Mouse (Mus musculus): ENCODE measurements around the gene Olfr447. TPM values are rescaled to one million over a fixed set of nuclear protein-coding genes. Genes with fewer than 3 reads are reported as not detected.

Gene Olfr447
- polyA plus RNA-seq (2011; ENCODE audit: insufficient read length, low read depth, missing spikeins) = not detected in 2 replicates

GRCm38 (mm10) chr6:42908578-42908977, at the start of gene Olfr447:
Gene Olfr447 (plus strand): TSS chr6:42908878.
- Histone ChIP-seq H3K4me3 (ENCODE audit: insufficient read depth, low read length) (no peak within 1 kb of the TSS), H3K27ac (ENCODE audit: insufficient read depth, low read length) (no peak within 1 kb of the TSS), H3K4me1 (ENCODE audit: control insufficient read depth, insufficient read depth, low read length) (no peaks in the 10 kb centered on the region)
- TF ChIP-seq CTCF (IDR thresholded peaks at IDR 0.05; ENCODE audit: borderline replicate concordance, insufficient read depth, low read length) = no peak
- no peak for TF ChIP-seq POLR2A (IDR thresholded peaks at IDR 0.05; ENCODE audit: low read depth, low read length)

GRCm38 (mm10) chr6:42860222-42860819, 48.4 kb upstream of the Olfr447 start:
- no peak for TF ChIP-seq CTCF (IDR thresholded peaks at IDR 0.05; ENCODE audit: borderline replicate concordance, insufficient read depth, low read length)
- no peak for TF ChIP-seq POLR2A (IDR thresholded peaks at IDR 0.05; ENCODE audit: low read depth, low read length)
- no peaks in the 10 kb centered on the region for H3K4me1 ChIP-seq (ENCODE audit: control insufficient read depth, insufficient read depth, low read length)
- H3K4me3 ChIP-seq (ENCODE audit: insufficient read depth, low read length) = no peak overlapping the region
- H3K27ac ChIP-seq (ENCODE audit: insufficient read depth, low read length) = no peak overlapping the region

- H3K4me3 ChIP-seq (ENCODE audit: insufficient read depth, low read length) = no peak overlapping the region
- TF ChIP-seq CTCF (IDR thresholded peaks at IDR 0.05; ENCODE audit: borderline replicate concordance, insufficient read depth, low read length) (no peak), POLR2A (IDR thresholded peaks at IDR 0.05; ENCODE audit: low read depth, low read length) (no peak)
- no peaks in the 10 kb centered on the region for H3K4me1 ChIP-seq (ENCODE audit: control insufficient read depth, insufficient read depth, low read length)
- H3K27ac ChIP-seq (ENCODE audit: insufficient read depth, low read length) = no peak overlapping the region
Measured at GRCm38 (mm10) chr6:42869695-42870094, 39.0 kb upstream of the Olfr447 start.

GRCm38 (mm10) chr6:42876323-42876722, 32.4 kb upstream of the Olfr447 start:
- Histone ChIP-seq H3K4me3 (ENCODE audit: insufficient read depth, low read length) (no peak overlapping the region), H3K27ac (ENCODE audit: insufficient read depth, low read length) (no peak overlapping the region), H3K4me1 (ENCODE audit: control insufficient read depth, insufficient read depth, low read length) (no peaks in the 10 kb centered on the region)
- TF ChIP-seq CTCF (IDR thresholded peaks at IDR 0.05; ENCODE audit: borderline replicate concordance, insufficient read depth, low read length) = no peak
- no peak for TF ChIP-seq POLR2A (IDR thresholded peaks at IDR 0.05; ENCODE audit: low read depth, low read length)

- no peak for TF ChIP-seq POLR2A (IDR thresholded peaks at IDR 0.05; ENCODE audit: low read depth, low read length)
- TF ChIP-seq CTCF (IDR thresholded peaks at IDR 0.05; ENCODE audit: borderline replicate concordance, insufficient read depth, low read length) = no peak
- Histone ChIP-seq H3K4me1 (ENCODE audit: control insufficient read depth, insufficient read depth, low read length) (no peaks in the 10 kb centered on the region), H3K4me3 (ENCODE audit: insufficient read depth, low read length) (no peak within 1 kb of the TSS), H3K27ac (ENCODE audit: insufficient read depth, low read length) (no peak within 1 kb of the TSS)
Measured at GRCm38 (mm10) chr6:42890141-42890540, 18.5 kb upstream of the Olfr447 start, which contains the start of gene Olfr448. Gene Olfr448 (plus strand): TSS chr6:42890441.

- no peaks in the 10 kb centered on the region for H3K4me1 ChIP-seq (ENCODE audit: control insufficient read depth, insufficient read depth, low read length)
- no peak overlapping the region for H3K27ac ChIP-seq (ENCODE audit: insufficient read depth, low read length)
- TF ChIP-seq CTCF (IDR thresholded peaks at IDR 0.05; ENCODE audit: borderline replicate concordance, insufficient read depth, low read length) (no peak), POLR2A (IDR thresholded peaks at IDR 0.05; ENCODE audit: low read depth, low read length) (no peak)
- no peak overlapping the region for H3K4me3 ChIP-seq (ENCODE audit: insufficient read depth, low read length)
Measured at GRCm38 (mm10) chr6:42900345-42900744, 8.3 kb upstream of the Olfr447 start.

GRCm38 (mm10) chr6:42921077-42921476, 12.4 kb downstream of the Olfr447 start, which contains the start of gene Olfr446:
Gene Olfr446 (plus strand): TSS chr6:42921377.
- no peak within 1 kb of the TSS for H3K4me3 ChIP-seq (ENCODE audit: insufficient read depth, low read length)
- TF ChIP-seq POLR2A (IDR thresholded peaks at IDR 0.05; ENCODE audit: low read depth, low read length) (no peak), CTCF (IDR thresholded peaks at IDR 0.05; ENCODE audit: borderline replicate concordance, insufficient read depth, low read length) (no peak)

GRCm38 (mm10) chr6:42948767-42949166, 40.1 kb downstream of the Olfr447 start, which contains the start of gene Olfr444:
Gene Olfr444 (plus strand): TSS chr6:42949067.
- TF ChIP-seq POLR2A (IDR thresholded peaks at IDR 0.05; ENCODE audit: low read depth, low read length) (no peak), CTCF (IDR thresholded peaks at IDR 0.05; ENCODE audit: borderline replicate concordance, insufficient read depth, low read length) (no peak)
- no peaks in the 10 kb centered on the region for H3K4me1 ChIP-seq (ENCODE audit: control insufficient read depth, insufficient read depth, low read length)
- H3K27ac ChIP-seq (ENCODE audit: insufficient read depth, low read length) = no peak within 1 kb of the TSS
- no peak within 1 kb of the TSS for H3K4me3 ChIP-seq (ENCODE audit: insufficient read depth, low read length)

More at GRCm38 (mm10) chr6:42921077-42921476, 12.4 kb downstream of the Olfr447 start, which contains the start of gene Olfr446:
- Histone ChIP-seq H3K4me1 (ENCODE audit: control insufficient read depth, insufficient read depth, low read length) (no peaks in the 10 kb centered on the region), H3K27ac (ENCODE audit: insufficient read depth, low read length) (no peak within 1 kb of the TSS)

Other genes starting within 250 kb of the Olfr447 start
- gene Tcaf1, start 198.8 kb upstream of the Olfr447 start, polyA plus RNA-seq (2011; ENCODE audit: insufficient read length, low read depth, missing spikeins) = 70.1 and 78.0 TPM in 2 replicates
- gene Olfr453, start 169.5 kb upstream of the Olfr447 start, polyA plus RNA-seq (2011; ENCODE audit: insufficient read length, low read depth, missing spikeins) = not detected in 2 replicates
- not detected in 2 replicates for gene Olfr38, start 152.5 kb upstream of the Olfr447 start, polyA plus RNA-seq (2011; ENCODE audit: insufficient read length, low read depth, missing spikeins)
- not detected in 2 replicates for gene Olfr452, start 123.8 kb upstream of the Olfr447 start, polyA plus RNA-seq (2011; ENCODE audit: insufficient read length, low read depth, missing spikeins)
- not detected in 2 replicates for gene Olfr450, start 96.9 kb upstream of the Olfr447 start, polyA plus RNA-seq (2011; ENCODE audit: insufficient read length, low read depth, missing spikeins)
- not detected in 2 replicates for gene Olfr449, start 74.5 kb upstream of the Olfr447 start, polyA plus RNA-seq (2011; ENCODE audit: insufficient read length, low read depth, missing spikeins)
- not detected in 2 replicates for gene Olfr448, start 18.4 kb upstream of the Olfr447 start, polyA plus RNA-seq (2011; ENCODE audit: insufficient read length, low read depth, missing spikeins)
- gene Olfr446, start 12.5 kb downstream of the Olfr447 start, polyA plus RNA-seq (2011; ENCODE audit: insufficient read length, low read depth, missing spikeins) = not detected in 2 replicates
- gene Olfr444, start 40.2 kb downstream of the Olfr447 start, polyA plus RNA-seq (2011; ENCODE audit: insufficient read length, low read depth, missing spikeins) = not detected in 2 replicates
- gene Olfr441, start 197.5 kb downstream of the Olfr447 start, polyA plus RNA-seq (2011; ENCODE audit: insufficient read length, low read depth, missing spikeins) = not detected in 2 replicates
- gene Olfr237-ps1, start 237.7 kb downstream of the Olfr447 start, polyA plus RNA-seq (2011; ENCODE audit: insufficient read length, low read depth, missing spikeins) = not detected in 2 replicates